Mouse (Mus musculus) cerebellum, adult 2 months (tissue): ENCODE results near the gene Rasgrp2.

ENCODE experiments used
- CTCF ChIP-seq: fragments of 200-500 bp; IDR thresholded peaks from 2 replicates; pipeline ENCODE4 v1.5.1; 2011; ENCODE audit warnings: low read depth, mild to moderate bottlenecking, control low read depth, low read length, moderate library complexity, borderline replicate concordance; ENCODE audit not compliant: insufficient read depth
- POLR2A ChIP-seq: fragments of 200-500 bp; IDR thresholded peaks from 2 replicates; pipeline ENCODE4 v1.6.1; 2011; ENCODE audit warnings: low read length, control low read depth, borderline replicate concordance; ENCODE audit not compliant: insufficient read depth

- TF ChIP-seq CTCF: no peak
- TF ChIP-seq POLR2A: no peak
Observed at GRCm38 (mm10) chr19:6416894-6417761, 18.0 kb downstream of the Rasgrp2 start.
